Mouse (Mus musculus) midbrain, embryonic 15.5 days (tissue): ENCODE data around the gene Mfap2. TPM values are rescaled to one million over a fixed set of nuclear protein-coding genes. Genes with fewer than 3 reads are reported as not detected.
A peak's percentile ranks its signal among the peaks of the same experiment; 100 is the strongest.

Source experiments
- ATAC-seq: fragments of 200-750 bp; cut with Nextera tagmentation; replicated peaks from 2 replicates; pipeline ENCODE4 v1.8.0; 2017; ENCODE audit warnings: moderate TSS enrichment
- H3K27ac ChIP-seq: fragments of 300-500 bp; sonication (generic); 2 replicates; pipeline ENCODE4 v1.5.1; 2015; ENCODE audit warnings: mild to moderate bottlenecking, inconsistent platforms
- H3K27me3 ChIP-seq: fragments of 300-500 bp; sonication (generic); replicated peaks from 2 replicates; pipeline ENCODE4 v1.6.1; 2015; ENCODE audit warnings: inconsistent platforms
- H3K36me3 ChIP-seq: fragments of 300-500 bp; sonication (generic); replicated peaks from 2 replicates; pipeline ENCODE4 v1.6.1; 2015; ENCODE audit warnings: inconsistent platforms
- H3K4me1 ChIP-seq: fragments of 300-500 bp; sonication (generic); 2 replicates; pipeline ENCODE4 v1.6.1; 2015; ENCODE audit warnings: inconsistent platforms
- H3K4me2 ChIP-seq: fragments of 300-500 bp; sonication (generic); 2 replicates; pipeline ENCODE4 v1.6.1; 2015; ENCODE audit warnings: inconsistent platforms, mild to moderate bottlenecking, moderate library complexity
- H3K4me3 ChIP-seq: fragments of 300-500 bp; sonication (generic); 2 replicates; pipeline ENCODE4 v1.5.1; 2015; ENCODE audit warnings: mild to moderate bottlenecking, inconsistent platforms
- H3K9ac ChIP-seq: fragments of 300-500 bp; sonication (generic); 2 replicates; pipeline ENCODE4 v1.6.1; 2015; ENCODE audit warnings: mild to moderate bottlenecking, inconsistent platforms
- H3K9me3 ChIP-seq: fragments of 300-500 bp; sonication (generic); 2 replicates; pipeline ENCODE4 v1.6.1; 2016; ENCODE audit warnings: inconsistent platforms
- WGBS: fragments of 180-500 bp; shearing (Covaris S2); methylation state at CpG from one replicate; pipeline ENCODE4 v1.1.7; 2015; ENCODE audit warnings: mixed read lengths; 5-methylcytosine and 5-hydroxymethylcytosine counted together
- polyA plus RNA-seq: library from polyadenylated mRNA; unstranded; fragments of >200 nt; fragmentation: Nextera tagmentation; extraction: Ambion mirVana; gene quantifications from 2 replicates; pipeline ENCODE4 v1.2.1, GENCODE M21; 2015

Gene Mfap2
- polyA plus RNA-seq, 1 experiment from 2014 or later, result 153 TPM

DNA sequence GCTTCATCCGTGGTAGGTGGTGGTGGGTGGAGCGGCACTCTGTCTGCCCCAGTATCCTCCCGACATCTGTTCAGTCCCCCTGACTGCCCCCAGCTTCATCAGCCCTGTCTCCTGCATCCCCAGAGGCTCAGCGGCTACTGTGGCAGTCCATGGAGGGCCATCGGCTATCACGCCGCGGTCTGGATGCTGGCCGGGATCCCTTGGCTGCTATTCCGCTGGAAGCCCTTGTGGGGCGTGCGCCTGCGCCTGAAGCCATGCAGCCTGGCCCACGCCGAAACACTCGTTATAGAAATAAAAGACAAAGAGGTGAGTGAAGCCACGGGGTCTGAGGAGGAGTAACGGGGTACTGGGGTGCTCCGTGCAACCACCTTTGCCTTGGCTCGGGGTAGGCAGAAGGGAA is 18.0 kb upstream of the Mfap2 start:
- Histone ChIP-seq H3K4me1 (peaks cover 25% of the 10 kb centered on the region), H3K27ac (no peak overlapping the region), H3K9me3 (no peaks in the 10 kb centered on the region), H3K9ac (no peak overlapping the region), H3K27me3 (no peaks in the 10 kb centered on the region), H3K4me3 (no peak overlapping the region), H3K36me3 (peaks cover 51% of the 10 kb centered on the region), H3K4me2 (no peak overlapping the region)
- 86% methylated on average over 20 of the region's 20 CpGs for WGBS
- ATAC-seq, result no peak

DNA sequence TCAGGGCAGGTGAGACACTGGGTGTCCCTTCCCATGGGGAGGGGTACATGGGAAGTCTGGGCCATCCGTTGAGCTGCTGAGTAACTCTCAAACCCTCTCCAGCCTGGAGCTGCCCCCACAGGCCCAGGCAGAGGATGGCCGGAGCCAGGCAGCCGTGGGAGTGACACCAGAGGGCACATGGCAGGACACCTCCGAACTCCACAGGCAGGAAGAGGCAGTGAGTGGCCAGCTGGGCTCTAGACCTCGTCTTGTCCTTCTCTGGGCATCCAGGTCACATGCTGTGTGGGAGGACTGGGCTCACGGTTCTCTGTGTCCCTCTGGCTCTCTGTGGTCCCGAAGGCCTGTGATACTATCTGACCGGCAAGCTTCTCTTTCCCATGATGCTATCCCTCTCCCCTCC is 16.4 kb upstream of the Mfap2 start:
- 90% methylated on average over 8 of the region's 8 CpGs for WGBS
- ATAC-seq, result no peak

DNA sequence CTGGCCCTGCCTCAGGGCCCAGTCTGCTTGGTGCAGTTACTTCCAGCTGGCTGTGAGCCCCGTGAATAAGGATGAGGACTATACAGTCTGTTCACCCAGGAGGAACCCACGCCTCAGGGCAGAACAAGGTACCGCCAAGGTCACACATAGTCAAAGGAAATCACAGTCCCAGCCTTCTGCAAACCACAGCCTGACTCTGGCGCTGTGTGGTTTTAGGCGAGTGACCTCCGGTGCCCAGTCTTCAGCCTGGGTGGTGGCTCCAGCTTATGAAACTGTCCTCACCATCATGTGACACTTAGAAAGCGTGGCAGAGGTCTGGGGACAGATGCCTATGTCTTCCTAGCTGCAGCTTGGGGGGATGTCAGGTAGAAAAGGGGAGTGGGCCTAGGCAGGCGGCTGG is 14.4 kb upstream of the Mfap2 start:
- Histone ChIP-seq H3K9ac (no peak overlapping the region), H3K36me3 (peaks cover 72% of the 10 kb centered on the region), H3K9me3 (no peaks in the 10 kb centered on the region), H3K4me3 (no peak overlapping the region), H3K4me1 (no peaks in the 10 kb centered on the region), H3K27ac (no peak overlapping the region), H3K4me2 (no peak overlapping the region), H3K27me3 (no peaks in the 10 kb centered on the region)
- WGBS, result 95% methylated on average over 8 of the region's 8 CpGs
- ATAC-seq, result no peak

More for the DNA sequence above, 16.4 kb upstream of the Mfap2 start:
- Histone ChIP-seq H3K27ac (no peak overlapping the region), H3K9ac (no peak overlapping the region), H3K27me3 (no peaks in the 10 kb centered on the region), H3K4me2 (no peak overlapping the region), H3K4me3 (no peak overlapping the region), H3K9me3 (no peaks in the 10 kb centered on the region), H3K4me1 (peaks cover 9% of the 10 kb centered on the region), H3K36me3 (peaks cover 61% of the 10 kb centered on the region)

DNA sequence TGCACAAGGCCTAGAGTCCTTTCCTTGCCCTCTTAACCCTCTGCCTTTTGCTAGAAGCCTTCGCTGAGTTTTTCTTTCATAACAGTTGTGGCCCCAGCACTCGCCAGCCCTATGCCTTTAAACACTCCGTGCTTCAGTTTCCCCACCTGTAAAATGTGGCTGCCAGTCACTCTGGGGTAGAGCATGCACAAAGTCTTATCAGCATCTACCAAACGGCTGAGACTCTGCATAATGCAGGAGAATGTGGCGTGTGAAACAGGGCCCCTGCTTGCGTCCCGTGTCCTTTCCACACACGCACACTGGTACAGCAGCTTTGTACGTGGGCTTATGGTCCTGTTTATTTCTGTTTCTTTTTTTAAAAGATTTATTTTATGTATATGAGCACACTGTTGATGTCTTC is 13.4 kb upstream of the Mfap2 start:
- WGBS, result 95% methylated on average over 9 of the region's 9 CpGs
- Histone ChIP-seq H3K36me3 (peaks cover 75% of the 10 kb centered on the region), H3K27me3 (no peaks in the 10 kb centered on the region), H3K9ac (no peak overlapping the region), H3K27ac (no peak overlapping the region), H3K9me3 (no peaks in the 10 kb centered on the region), H3K4me2 (no peak overlapping the region), H3K4me3 (no peak overlapping the region), H3K4me1 (no peaks in the 10 kb centered on the region)
- ATAC-seq, result no peak

DNA sequence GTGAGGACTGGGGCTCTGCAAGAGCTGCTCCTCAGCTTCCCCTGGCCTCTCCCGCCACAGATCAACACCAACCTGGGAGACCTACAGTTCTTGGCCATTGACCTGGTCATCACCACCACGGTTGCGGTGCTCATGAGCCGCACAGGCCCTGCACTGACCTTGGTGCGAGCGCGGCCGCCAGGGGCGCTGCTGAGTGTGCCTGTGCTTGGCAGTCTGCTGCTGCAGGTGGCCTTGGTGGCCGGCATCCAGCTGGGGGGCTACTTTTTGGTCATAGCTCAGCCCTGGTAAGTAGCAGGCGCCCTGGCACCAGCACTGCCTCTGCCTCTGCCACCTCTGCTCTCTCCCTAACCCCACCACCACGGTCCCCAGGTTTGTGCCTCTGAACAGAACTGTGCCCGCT is 4.2 kb upstream of the Mfap2 start:
- Histone ChIP-seq H3K9ac (no peak overlapping the region), H3K27ac (no peak overlapping the region), H3K4me2 (no peak overlapping the region), H3K4me1 (peaks cover 6% of the 10 kb centered on the region), H3K27me3 (no peaks in the 10 kb centered on the region), H3K9me3 (no peaks in the 10 kb centered on the region), H3K4me3 (no peak overlapping the region), H3K36me3 (peaks cover 52% of the 10 kb centered on the region)
- WGBS, result 79% methylated on average over 13 of the region's 13 CpGs
- no peak for ATAC-seq

DNA sequence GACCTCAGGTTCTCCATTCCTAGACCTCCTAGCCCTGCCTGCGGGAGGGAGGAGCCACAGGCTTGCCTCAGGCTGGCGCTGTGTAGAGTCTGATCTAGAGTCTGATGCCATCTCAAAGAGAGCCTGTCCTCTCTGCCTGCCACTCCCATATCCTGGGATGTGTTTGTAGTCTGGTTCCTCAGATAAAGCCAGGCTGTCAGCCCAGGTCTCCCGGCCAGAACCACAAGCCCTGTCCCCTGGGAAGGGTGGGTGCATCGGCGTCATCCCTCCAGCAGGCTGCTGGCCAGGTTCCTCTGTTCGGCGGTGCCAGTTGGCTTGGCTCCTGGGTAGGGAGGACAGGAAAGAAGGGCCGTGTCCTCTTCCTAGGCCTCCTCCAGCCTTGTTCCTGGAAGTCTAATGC is 2.2 kb upstream of the Mfap2 start:
- WGBS, result 80% methylated on average over 8 of the region's 8 CpGs
- H3K9me3 ChIP-seq, result no peaks in the 10 kb centered on the region
- H3K4me3 ChIP-seq, result no peak overlapping the region
- no peak for ATAC-seq
- H3K4me2 ChIP-seq, result no peak overlapping the region
- no peaks in the 10 kb centered on the region for H3K27me3 ChIP-seq
- no peak overlapping the region for H3K27ac ChIP-seq
- peaks cover 37% of the 10 kb centered on the region for H3K36me3 ChIP-seq
- peaks cover 25% of the 10 kb centered on the region for H3K4me1 ChIP-seq
- H3K9ac ChIP-seq, result no peak overlapping the region

DNA sequence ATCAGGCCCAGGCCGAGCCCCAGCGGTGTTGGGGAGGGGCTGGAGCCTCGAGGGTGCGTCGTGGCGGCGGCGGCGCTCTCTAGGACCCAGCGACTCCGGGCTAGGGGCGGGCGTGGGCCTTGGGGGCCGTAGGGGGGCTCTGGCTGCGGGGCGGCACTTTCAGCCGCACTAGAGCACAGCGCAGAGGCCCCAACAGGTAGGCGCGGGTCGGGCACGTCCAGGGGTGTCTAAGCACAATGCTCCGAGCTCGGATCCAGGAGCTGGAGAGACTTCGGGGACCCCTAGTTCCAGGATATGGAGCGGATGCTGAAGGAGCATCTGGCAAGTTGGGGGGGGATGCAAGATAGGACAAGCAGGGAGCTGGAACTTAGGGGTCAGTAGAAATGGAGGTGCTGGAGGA is 308 bp downstream of the Mfap2 start:
- peak overlapping the region; percentile 67 for H3K4me3 ChIP-seq
- peak; percentile 86 for ATAC-seq
- H3K27me3 ChIP-seq, result no peaks in the 10 kb centered on the region
- H3K4me2 ChIP-seq, result peak overlapping the region; percentile 64
- H3K36me3 ChIP-seq, result peaks cover 33% of the 10 kb centered on the region
- H3K9ac ChIP-seq, result peak overlapping the region; percentile 59
- H3K27ac ChIP-seq, result peak overlapping the region; percentile 79
- under 1% methylated on average over 26 of the region's 26 CpGs for WGBS
- no peaks in the 10 kb centered on the region for H3K9me3 ChIP-seq
- H3K4me1 ChIP-seq, result peaks cover 38% of the 10 kb centered on the region

DNA sequence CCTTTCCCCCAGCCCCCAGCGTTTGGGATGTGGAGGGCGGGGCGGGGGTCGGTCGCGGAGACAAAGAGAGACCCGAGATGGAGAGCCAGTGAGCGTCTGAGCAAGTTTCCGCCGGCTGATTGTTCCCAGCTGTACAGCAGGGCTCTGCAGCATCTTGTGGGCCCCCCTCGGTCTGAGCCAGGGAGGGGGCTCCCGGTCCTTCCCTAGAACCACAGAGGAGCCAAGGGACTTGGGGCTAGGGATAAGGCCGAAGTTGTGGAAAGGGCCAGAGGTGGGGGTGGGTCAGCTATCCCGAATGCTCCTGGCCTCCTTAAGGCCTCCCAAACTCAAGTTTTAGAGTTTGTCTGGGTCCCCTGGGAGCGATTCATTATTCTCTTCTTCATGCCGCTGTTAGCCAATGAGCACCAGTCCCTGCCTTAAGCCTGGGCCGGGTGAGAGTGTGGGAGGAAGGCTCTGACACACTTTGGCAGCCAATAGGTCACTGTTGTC is 767 bp downstream of the Mfap2 start:
- WGBS, result under 1% methylated on average over 17 of the region's 17 CpGs
- H3K9me3 ChIP-seq, result no peaks in the 10 kb centered on the region

DNA sequence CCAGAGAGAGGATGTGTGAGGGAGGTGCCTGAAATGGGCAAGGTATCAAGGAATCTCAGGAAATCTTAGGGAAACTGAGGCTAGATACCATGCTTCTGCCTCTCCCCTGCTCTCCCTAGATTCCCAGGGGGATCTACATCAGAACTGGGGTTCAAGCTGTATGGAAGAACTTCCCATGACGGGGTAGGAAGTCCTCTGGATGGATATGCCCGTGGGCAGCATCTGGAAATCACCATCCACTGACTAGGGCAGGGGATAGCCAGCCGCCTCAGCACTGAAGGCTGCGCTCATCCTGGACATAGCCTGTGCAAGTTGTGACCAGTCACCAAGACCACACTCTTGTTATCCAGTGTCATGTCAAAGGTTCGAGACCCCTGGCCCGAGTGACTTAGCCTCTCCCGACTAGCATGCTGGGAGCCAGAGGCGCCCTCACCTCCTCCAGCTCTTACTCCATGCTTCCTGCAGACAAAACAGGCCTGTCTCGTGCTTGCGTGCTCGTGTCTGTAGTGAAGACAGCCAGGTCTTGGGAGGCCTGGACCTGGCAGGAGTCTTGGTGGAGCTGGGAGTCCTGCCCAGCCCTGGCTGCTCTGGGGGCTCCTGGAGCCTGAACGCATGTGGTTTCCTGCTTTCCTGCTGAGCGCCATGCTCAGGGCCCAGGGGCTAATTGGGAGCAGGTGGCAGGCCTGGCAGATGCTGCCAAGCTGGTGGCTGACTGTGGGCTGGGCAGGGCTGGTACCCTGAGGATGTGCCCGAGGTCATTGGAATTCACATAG is 1.5 kb downstream of the Mfap2 start:
- 31% methylated on average over 14 of the region's 14 CpGs for WGBS
- Histone ChIP-seq H3K27ac (peak overlapping the region; percentile 79), H3K4me1 (peaks cover 38% of the 10 kb centered on the region), H3K27me3 (no peaks in the 10 kb centered on the region), H3K9me3 (no peaks in the 10 kb centered on the region), H3K36me3 (peaks cover 27% of the 10 kb centered on the region), H3K4me3 (peak overlapping the region; percentile 67), H3K4me2 (peak overlapping the region; percentile 64), H3K9ac (peak overlapping the region; percentile 59)
- peak; percentile 9; the same call in 1 of the 2 replicates for ATAC-seq

More for the DNA sequence above, 767 bp downstream of the Mfap2 start:
- peak overlapping the region; percentile 59 for H3K9ac ChIP-seq
- peak overlapping the region; percentile 79 for H3K27ac ChIP-seq
- peak overlapping the region; percentile 64 for H3K4me2 ChIP-seq
- H3K4me1 ChIP-seq, result peaks cover 38% of the 10 kb centered on the region
- H3K27me3 ChIP-seq, result no peaks in the 10 kb centered on the region
- H3K4me3 ChIP-seq, result peak overlapping the region; percentile 67
- peaks cover 31% of the 10 kb centered on the region for H3K36me3 ChIP-seq
- peak; percentile 50 for ATAC-seq

DNA sequence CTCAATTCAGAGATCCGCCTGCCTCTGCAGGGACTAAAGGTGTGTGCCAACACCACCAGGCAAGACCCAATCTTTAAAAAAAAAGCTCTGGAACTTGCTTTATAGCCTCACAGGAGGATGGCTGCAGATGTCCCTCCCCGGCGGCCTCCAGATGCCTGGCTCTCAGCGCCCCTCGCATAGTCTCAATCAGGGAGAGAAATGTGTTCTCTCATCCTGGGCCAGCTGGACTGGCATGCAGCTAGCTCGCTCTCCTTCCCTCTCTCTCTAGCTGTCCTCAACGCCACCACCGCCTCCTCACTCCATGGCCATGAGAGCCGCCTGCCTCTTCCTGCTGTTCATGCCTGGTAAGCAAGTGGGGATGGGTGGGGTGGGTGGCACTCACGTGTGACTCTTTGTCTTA is 2.3 kb downstream of the Mfap2 start:
- Histone ChIP-seq H3K4me2 (peak overlapping the region; percentile 64), H3K4me3 (no peak overlapping the region), H3K9me3 (no peaks in the 10 kb centered on the region), H3K27ac (peak overlapping the region; percentile 79), H3K4me1 (peaks cover 38% of the 10 kb centered on the region), H3K36me3 (peaks cover 23% of the 10 kb centered on the region; the same call in 1 of the 2 replicates), H3K9ac (peak overlapping the region; percentile 59; the same call in 1 of the 2 replicates), H3K27me3 (no peaks in the 10 kb centered on the region)
- 73% methylated on average over 10 of the region's 10 CpGs for WGBS
- no peak for ATAC-seq

DNA sequence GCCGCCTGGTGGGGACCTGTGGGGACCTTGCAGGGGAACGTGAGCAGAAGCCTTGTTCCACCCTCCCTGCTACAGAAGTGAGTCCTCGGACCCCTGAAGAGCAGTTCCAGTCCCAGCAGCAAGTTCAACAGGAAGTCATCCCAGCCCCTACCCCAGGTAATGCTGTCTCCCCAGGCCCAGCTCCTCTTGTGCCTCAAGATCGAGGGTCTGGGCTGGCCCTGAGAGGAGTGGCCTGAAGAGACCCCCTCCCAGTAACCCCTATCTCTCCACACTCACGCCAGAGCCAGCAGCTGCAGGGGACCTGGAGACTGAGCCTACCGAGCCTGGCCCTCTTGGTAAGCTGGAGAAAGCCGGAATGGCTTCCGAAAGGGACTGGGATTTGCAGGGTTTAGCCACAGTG is 3.9 kb downstream of the Mfap2 start:
- Histone ChIP-seq H3K4me3 (no peak overlapping the region), H3K9ac (no peak overlapping the region), H3K4me2 (no peak overlapping the region), H3K4me1 (peaks cover 41% of the 10 kb centered on the region), H3K27ac (no peak overlapping the region), H3K36me3 (peaks cover 23% of the 10 kb centered on the region; the same call in 1 of the 2 replicates), H3K27me3 (no peaks in the 10 kb centered on the region), H3K9me3 (no peaks in the 10 kb centered on the region)
- ATAC-seq, result no peak
- WGBS, result 68% methylated on average over 8 of the region's 8 CpGs

DNA sequence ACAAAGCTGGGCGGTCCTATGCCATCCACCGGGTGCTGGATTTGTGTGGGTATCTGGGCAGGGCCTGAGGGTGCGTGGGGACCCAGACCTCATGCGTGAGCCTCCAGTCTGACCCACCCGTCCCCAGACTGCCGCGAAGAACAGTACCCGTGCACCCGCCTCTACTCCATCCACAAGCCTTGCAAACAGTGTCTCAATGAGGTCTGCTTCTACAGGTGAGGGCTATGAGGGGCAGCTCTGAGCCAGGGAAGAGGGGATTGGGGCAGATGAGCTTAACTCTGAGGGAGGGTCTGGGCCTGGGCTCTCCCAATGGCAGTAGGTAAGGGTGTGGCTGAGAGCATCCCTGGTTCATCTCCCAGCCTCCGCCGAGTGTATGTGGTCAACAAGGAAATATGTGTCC is 4.6 kb downstream of the Mfap2 start:
- Histone ChIP-seq H3K9me3 (no peaks in the 10 kb centered on the region), H3K36me3 (peaks cover 23% of the 10 kb centered on the region; the same call in 1 of the 2 replicates), H3K9ac (no peak overlapping the region), H3K27ac (no peak overlapping the region), H3K4me3 (no peak overlapping the region), H3K4me2 (no peak overlapping the region), H3K4me1 (peaks cover 46% of the 10 kb centered on the region), H3K27me3 (no peaks in the 10 kb centered on the region)
- WGBS, result 93% methylated on average over 11 of the region's 11 CpGs
- ATAC-seq, result no peak

DNA sequence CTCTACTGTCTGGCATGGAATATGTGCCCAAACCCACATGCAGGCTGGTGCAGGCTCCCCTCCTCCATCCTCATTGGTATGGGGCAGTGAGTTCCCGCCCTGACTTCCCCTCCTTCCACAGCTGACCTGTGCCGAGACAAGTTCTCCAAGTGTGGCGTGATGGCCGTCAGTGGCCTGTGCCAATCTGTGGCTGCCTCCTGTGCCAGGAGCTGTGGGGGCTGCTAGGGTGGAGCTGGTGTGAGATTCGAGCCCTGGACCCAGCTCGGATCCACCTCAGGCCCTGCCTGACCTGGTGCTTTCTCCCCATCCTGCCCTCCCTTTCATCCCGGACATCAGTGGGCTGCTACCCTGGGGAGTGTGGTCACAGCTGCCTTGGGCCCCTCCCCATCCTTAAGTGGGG is 5.1 kb downstream of the Mfap2 start:
- Histone ChIP-seq H3K9ac (no peak overlapping the region), H3K9me3 (no peaks in the 10 kb centered on the region), H3K27ac (no peak overlapping the region), H3K4me1 (peaks cover 46% of the 10 kb centered on the region), H3K4me3 (no peak overlapping the region), H3K36me3 (peaks cover 23% of the 10 kb centered on the region; the same call in 1 of the 2 replicates), H3K27me3 (no peaks in the 10 kb centered on the region), H3K4me2 (no peak overlapping the region)
- 71% methylated on average over 7 of the region's 7 CpGs for WGBS
- ATAC-seq, result no peak
